Mouse (Mus musculus) thymus, adult 2 months (tissue): ENCODE measurements at regions not wholly inside any gene's neighbourhood (a gene's known extent, or its start where the extent isn't known, plus 50 kb on each side); places are given as distances from the start of the nearest gene placed in this dataset.
"Not testable (repeated sequence)": the region's sequence is repeated elsewhere in the genome, so short reads cannot be mapped to it uniquely, and the experiment has no call there.

Experiments used
- CTCF ChIP-seq: fragments of 200-500 bp; IDR thresholded peaks from 2 replicates; pipeline ENCODE4 v1.5.1; 2012; ENCODE audit warnings: mild to moderate bottlenecking, control low read depth, low read length, moderate library complexity, borderline replicate concordance; ENCODE audit not compliant: control insufficient read depth, poor library complexity, insufficient read depth; ENCODE audit errors: extremely low read depth
- POLR2A ChIP-seq: fragments of 200-500 bp; IDR thresholded peaks from 2 replicates; pipeline ENCODE4 v1.6.1; 2012; ENCODE audit warnings: mild to moderate bottlenecking, low read length, control low read depth, moderate library complexity; ENCODE audit not compliant: control insufficient read depth, poor library complexity, insufficient read depth; ENCODE audit errors: extremely low read depth

DNA sequence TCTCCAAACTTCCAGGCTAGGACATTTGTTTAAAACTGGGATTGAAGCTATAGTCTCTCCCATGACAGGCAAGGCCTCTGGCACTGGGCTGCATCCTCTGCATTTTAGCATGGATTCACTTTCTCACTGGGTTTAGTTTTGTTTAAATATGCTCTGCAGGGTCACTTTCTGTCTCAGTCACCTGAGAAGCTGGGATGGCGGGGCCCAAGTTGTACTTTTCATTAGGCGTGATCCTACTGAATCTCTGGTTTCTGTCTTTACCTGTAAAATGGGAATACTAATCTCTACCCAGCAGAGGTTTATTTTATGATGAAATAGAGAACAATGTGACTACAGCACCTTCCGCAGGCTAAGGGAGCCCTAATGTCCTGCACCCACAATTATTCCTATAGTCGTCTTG is 216.4 kb downstream of the Gm31371 start:
- TF ChIP-seq CTCF, POLR2A: not testable (repeated sequence)
